Mouse (Mus musculus) regulatory T cell (primary cell): Measurements from ENCODE around the gene Ahctf1.
"Not testable (repeated sequence)": the region's sequence is repeated elsewhere in the genome, so short reads cannot be mapped to it uniquely, and the experiment has no call there.

ENCODE experiments used
- in situ Hi-C: fragments of 300-600 bp; cut with MboI, MseI; formaldehyde crosslinking; loops from one replicate; pipeline ENCODE4 v1.15.1; 2025; ENCODE audit warnings: high pct_unique_total_duplicates

The Ahctf1 gene

GRCm38 (mm10) chr1:179715289-179715688 is 88.2 kb downstream of the Ahctf1 start:
- in situ Hi-C loops, result not testable (repeated sequence)

GRCm38 (mm10) chr1:179713367-179713766 is 90.1 kb downstream of the Ahctf1 start:
- in situ Hi-C loops, result no loop called here

- in situ Hi-C loops, result no loop called here
Observed at GRCm38 (mm10) chr1:179712658-179713057, 90.8 kb downstream of the Ahctf1 start.

GRCm38 (mm10) chr1:179710739-179711138 is 92.7 kb downstream of the Ahctf1 start:
- in situ Hi-C loops, result no loop called here

- in situ Hi-C loops, result no loop called here
Observed at GRCm38 (mm10) chr1:179709390-179709789, 94.1 kb downstream of the Ahctf1 start.

GRCm38 (mm10) chr1:179705154-179705553 is 98.3 kb downstream of the Ahctf1 start:
- in situ Hi-C loops, result no loop called here

GRCm38 (mm10) chr1:179704150-179704549 is 99.3 kb downstream of the Ahctf1 start:
- in situ Hi-C loops, result loop anchor here (5.0 kb wide), 1 partner anchor 392 kb away; no protein-coding TSS in a partner anchor
